Mouse (Mus musculus) forebrain, embryonic 13.5 days (tissue): ENCODE measurements at regions not wholly inside any gene's neighbourhood (a gene's known extent, or its start where the extent isn't known, plus 50 kb on each side); places are given as distances from the start of the nearest gene placed in this dataset.

Experiments
- ATAC-seq: fragments of 200-750 bp; cut with Nextera tagmentation; 2 replicates; pipeline ENCODE4 v1.8.0; 2017
- H3K27ac ChIP-seq: fragments of 300-500 bp; sonication (generic); 2 replicates; pipeline ENCODE4 v1.5.1; 2015; ENCODE audit warnings: inconsistent platforms, mild to moderate bottlenecking, moderate library complexity
- H3K27me3 ChIP-seq: fragments of 300-500 bp; sonication (generic); 2 replicates; pipeline ENCODE4 v1.6.1; 2015; ENCODE audit warnings: mild to moderate bottlenecking, inconsistent platforms
- H3K36me3 ChIP-seq: fragments of 300-500 bp; sonication (generic); 2 replicates; pipeline ENCODE4 v1.6.1; 2015; ENCODE audit warnings: mild to moderate bottlenecking, inconsistent platforms; ENCODE audit not compliant: poor library complexity, severe bottlenecking
- H3K4me1 ChIP-seq: fragments of 300-500 bp; sonication (generic); 2 replicates; pipeline ENCODE4 v1.6.1; 2015; ENCODE audit warnings: inconsistent platforms
- H3K4me2 ChIP-seq: fragments of 300-500 bp; sonication (generic); 2 replicates; pipeline ENCODE4 v1.6.1; 2015; ENCODE audit warnings: inconsistent platforms, mild to moderate bottlenecking, moderate library complexity
- H3K4me3 ChIP-seq: fragments of 300-500 bp; sonication (generic); 2 replicates; pipeline ENCODE4 v1.5.1; 2015; ENCODE audit warnings: mild to moderate bottlenecking, inconsistent platforms
- H3K9ac ChIP-seq: fragments of 300-500 bp; sonication (generic); 2 replicates; pipeline ENCODE4 v1.6.1; 2015; ENCODE audit warnings: mild to moderate bottlenecking, inconsistent platforms
- H3K9me3 ChIP-seq: fragments of 300-500 bp; sonication (generic); replicated peaks from 2 replicates; pipeline ENCODE4 v1.6.1; 2016; ENCODE audit warnings: inconsistent platforms
- WGBS: fragments of 180-500 bp; shearing (Covaris S2); methylation state at CpG from one replicate; pipeline ENCODE4 v1.1.7; 2015; 5-methylcytosine and 5-hydroxymethylcytosine counted together

DNA sequence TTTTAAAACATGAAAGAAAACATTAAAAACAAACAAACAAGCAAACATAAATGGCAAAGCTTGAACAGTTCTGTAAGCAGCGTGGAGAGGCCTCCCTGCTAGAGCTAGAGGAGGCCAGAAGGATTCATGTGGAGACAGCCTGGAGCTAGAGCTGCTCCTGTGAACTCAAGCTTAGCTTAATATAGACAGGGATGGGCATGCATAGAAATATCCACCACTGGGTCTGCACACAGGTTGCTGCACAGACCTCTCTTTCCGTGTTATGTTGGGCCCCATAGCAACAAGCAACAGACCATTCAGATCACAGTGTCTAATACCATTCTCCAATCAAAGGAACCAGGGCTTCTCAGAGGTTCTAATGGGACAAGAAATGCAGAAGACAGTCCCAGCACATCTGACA, 122.9 kb upstream of the Magi3 start:
- Histone ChIP-seq H3K4me1 (peaks cover 9% of the 10 kb centered on the region), H3K27ac (peak overlapping the region; percentile 36; the same call in 1 of the 2 replicates), H3K27me3 (no peaks in the 10 kb centered on the region), H3K4me3 (no peak overlapping the region), H3K9me3 (no peaks in the 10 kb centered on the region; the same call in 1 of the 2 replicates), H3K36me3 (no peaks in the 10 kb centered on the region), H3K4me2 (no peak overlapping the region), H3K9ac (no peak overlapping the region)
- WGBS, result 74% methylated on average over 2 of the region's 2 CpGs
- 0 out of 2 replicates have a peak, but pooled peaks have one; percentile 29 for ATAC-seq

- 54% methylated on average over 6 of the region's 6 CpGs for WGBS
Observed at GRCm38 (mm10) chr3:104342220-104342619, 122.0 kb upstream of the Magi3 start.

DNA sequence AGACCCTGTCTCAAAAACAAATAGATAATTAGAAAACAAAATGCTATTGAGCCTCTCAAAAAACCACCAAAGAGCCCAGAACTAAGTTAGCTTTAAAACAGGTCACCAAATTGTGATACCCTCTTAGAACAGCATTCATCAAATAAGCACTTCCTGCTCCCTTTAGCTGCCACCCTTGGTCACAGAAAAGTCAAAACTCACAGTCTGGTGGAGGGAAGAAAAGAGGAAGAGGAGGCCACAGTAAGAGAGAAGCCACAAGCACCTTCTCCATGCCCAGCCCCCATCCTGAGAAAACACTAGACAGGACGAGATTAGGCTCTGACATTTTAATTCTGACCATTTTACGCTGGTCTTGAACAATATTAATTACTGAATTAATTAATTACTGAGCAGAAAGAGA, 120.2 kb upstream of the Magi3 start:
- H3K9me3 ChIP-seq, result no peaks in the 10 kb centered on the region; the same call in 1 of the 2 replicates
- no peak overlapping the region for H3K27ac ChIP-seq
- H3K27me3 ChIP-seq, result no peaks in the 10 kb centered on the region
- no peak for ATAC-seq
- no peak overlapping the region for H3K4me2 ChIP-seq
- peaks cover 29% of the 10 kb centered on the region for H3K4me1 ChIP-seq
- 69% methylated on average over 2 of the region's 2 CpGs for WGBS
- H3K9ac ChIP-seq, result no peak overlapping the region
- H3K36me3 ChIP-seq, result no peaks in the 10 kb centered on the region
- no peak overlapping the region for H3K4me3 ChIP-seq

More at GRCm38 (mm10) chr3:104342220-104342619, 122.0 kb upstream of the Magi3 start:
- Histone ChIP-seq H3K9me3 (no peaks in the 10 kb centered on the region; the same call in 1 of the 2 replicates), H3K27ac (peak overlapping the region; percentile 49), H3K9ac (no peak overlapping the region), H3K4me2 (no peak overlapping the region), H3K36me3 (no peaks in the 10 kb centered on the region), H3K27me3 (no peaks in the 10 kb centered on the region), H3K4me3 (no peak overlapping the region), H3K4me1 (peaks cover 16% of the 10 kb centered on the region)
- peak; percentile 70; the same call in 1 of the 2 replicates for ATAC-seq

DNA sequence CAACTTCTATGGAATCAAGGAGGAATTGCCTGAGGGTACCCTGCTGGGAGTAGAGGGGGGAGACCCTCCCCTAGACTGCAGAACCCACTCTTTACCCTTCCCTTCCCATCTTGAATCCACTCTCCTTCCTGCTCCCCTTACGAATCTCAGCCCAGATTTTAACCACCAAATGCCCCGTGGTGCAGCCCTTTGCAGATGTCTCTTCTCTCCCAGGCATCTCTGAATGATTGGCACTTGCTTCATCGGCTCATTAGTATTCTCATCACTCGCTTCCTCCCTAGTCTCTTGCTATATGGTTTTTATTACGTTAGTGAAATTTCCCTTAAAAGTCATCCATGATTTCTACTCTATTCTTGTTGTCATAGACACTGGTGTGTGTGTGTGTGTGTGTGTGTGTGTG, 116.7 kb upstream of the Magi3 start:
- no peak overlapping the region for H3K4me2 ChIP-seq
- WGBS, result 38% methylated on average over 5 of the region's 5 CpGs
- H3K27ac ChIP-seq, result peak overlapping the region; percentile 62
- ATAC-seq, result peak; percentile 52
- H3K9me3 ChIP-seq, result no peaks in the 10 kb centered on the region; the same call in 1 of the 2 replicates
- H3K4me3 ChIP-seq, result no peak overlapping the region
- no peak overlapping the region for H3K9ac ChIP-seq
- no peaks in the 10 kb centered on the region for H3K36me3 ChIP-seq
- peaks cover 30% of the 10 kb centered on the region for H3K4me1 ChIP-seq
- H3K27me3 ChIP-seq, result no peaks in the 10 kb centered on the region

- Histone ChIP-seq H3K4me3 (no peak overlapping the region), H3K27me3 (no peaks in the 10 kb centered on the region), H3K27ac (peak overlapping the region; percentile 62), H3K36me3 (no peaks in the 10 kb centered on the region), H3K4me2 (no peak overlapping the region), H3K9ac (no peak overlapping the region), H3K4me1 (peaks cover 30% of the 10 kb centered on the region), H3K9me3 (no peaks in the 10 kb centered on the region; the same call in 1 of the 2 replicates)
- 34% methylated on average over 4 of the region's 4 CpGs for WGBS
- peak; percentile 51 for ATAC-seq
Observed at GRCm38 (mm10) chr3:104336308-104336707, 116.1 kb upstream of the Magi3 start.

- ATAC-seq, result no peak
- H3K27me3 ChIP-seq, result no peaks in the 10 kb centered on the region
- WGBS, result 77% methylated on average over 7 of the region's 7 CpGs
Observed at GRCm38 (mm10) chr3:104334760-104335159, 114.6 kb upstream of the Magi3 start.

GRCm38 (mm10) chr3:104333345-104333744, 113.2 kb upstream of the Magi3 start:
- Histone ChIP-seq H3K27ac (no peak overlapping the region), H3K27me3 (no peaks in the 10 kb centered on the region), H3K4me3 (no peak overlapping the region), H3K4me2 (no peak overlapping the region), H3K9me3 (no peaks in the 10 kb centered on the region), H3K4me1 (peaks cover 30% of the 10 kb centered on the region), H3K36me3 (no peaks in the 10 kb centered on the region), H3K9ac (no peak overlapping the region)
- ATAC-seq, result no peak
- WGBS, result 72% methylated on average over 10 of the region's 10 CpGs

More at GRCm38 (mm10) chr3:104334760-104335159, 114.6 kb upstream of the Magi3 start:
- Histone ChIP-seq H3K4me3 (no peak overlapping the region), H3K36me3 (no peaks in the 10 kb centered on the region), H3K9me3 (no peaks in the 10 kb centered on the region; the same call in 1 of the 2 replicates), H3K4me2 (no peak overlapping the region), H3K27ac (no peak overlapping the region), H3K4me1 (peaks cover 30% of the 10 kb centered on the region), H3K9ac (no peak overlapping the region)

- 86% methylated on average over 6 of the region's 6 CpGs for WGBS
- no peaks in the 10 kb centered on the region for H3K9me3 ChIP-seq
- no peaks in the 10 kb centered on the region for H3K36me3 ChIP-seq
- H3K27me3 ChIP-seq, result no peaks in the 10 kb centered on the region
- peaks cover 10% of the 10 kb centered on the region; the same call in 1 of the 2 replicates for H3K4me1 ChIP-seq
- H3K4me2 ChIP-seq, result no peak overlapping the region
- no peak overlapping the region for H3K9ac ChIP-seq
- no peak overlapping the region for H3K27ac ChIP-seq
- no peak for ATAC-seq
- no peak overlapping the region for H3K4me3 ChIP-seq
Observed at GRCm38 (mm10) chr3:104330646-104331045, 110.5 kb upstream of the Magi3 start.

DNA sequence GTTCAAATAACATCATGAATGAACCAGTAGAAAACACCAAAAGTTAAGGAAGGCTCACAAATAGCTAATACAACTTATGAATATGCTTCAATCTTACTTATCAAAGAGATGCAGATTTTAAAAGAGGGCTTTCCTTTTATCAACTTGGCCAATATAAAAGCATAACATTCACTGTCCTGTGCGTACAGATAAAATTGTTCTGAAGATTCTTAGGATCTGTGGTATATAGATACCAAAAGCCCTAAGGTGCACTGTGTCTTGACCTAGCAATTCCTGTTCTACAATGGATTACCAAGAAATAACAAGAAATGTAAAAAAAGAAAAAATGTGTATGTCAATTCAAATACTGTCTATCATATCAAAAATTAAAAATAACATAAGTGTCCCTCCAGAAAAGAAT, 107.7 kb upstream of the Magi3 start:
- 91% methylated on average over 1 of the region's 1 CpGs for WGBS

DNA sequence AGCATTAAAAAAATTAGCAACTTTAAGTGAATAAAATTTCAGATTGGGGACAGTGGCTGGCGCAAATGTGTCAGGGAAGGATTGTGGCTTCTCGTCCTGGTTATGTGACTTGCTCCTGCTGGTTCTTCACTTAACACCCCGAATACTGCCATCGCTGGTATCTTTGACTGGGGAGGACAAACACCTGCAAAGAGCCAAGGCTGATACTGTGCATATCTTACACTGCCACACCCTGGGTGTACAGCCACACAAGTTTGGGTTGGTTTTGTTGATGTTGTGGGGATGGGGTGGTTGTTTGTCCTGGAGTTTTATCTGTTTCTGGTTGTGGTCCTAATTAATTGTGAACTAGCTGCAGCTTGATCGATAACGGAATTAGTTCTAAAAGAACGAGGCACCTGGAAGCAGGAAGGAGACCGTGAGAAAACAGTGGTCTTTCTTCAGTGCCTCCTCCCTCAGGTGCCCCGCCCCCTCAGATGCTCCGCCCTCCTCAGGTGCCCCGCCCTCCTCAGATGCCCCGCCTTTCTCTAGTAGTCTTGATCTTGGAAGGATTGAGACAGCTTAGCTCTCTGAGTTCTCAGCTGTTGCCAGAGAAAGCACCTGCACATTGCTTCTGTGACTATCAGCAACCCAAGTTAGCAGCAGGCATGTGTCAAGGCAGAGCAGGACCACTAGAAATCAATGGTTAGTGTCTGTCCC, 107.0 kb upstream of the Magi3 start:
- H3K9me3 ChIP-seq, result no peaks in the 10 kb centered on the region
- H3K4me2 ChIP-seq, result no peak overlapping the region
- WGBS, result 90% methylated on average over 12 of the region's 12 CpGs

More for the DNA sequence above, 107.7 kb upstream of the Magi3 start:
- Histone ChIP-seq H3K9ac (no peak overlapping the region), H3K27me3 (no peaks in the 10 kb centered on the region), H3K4me2 (no peak overlapping the region), H3K27ac (no peak overlapping the region), H3K9me3 (no peaks in the 10 kb centered on the region), H3K4me1 (0 out of 2 replicates have a peak, but pooled peaks cover under 1% of the 10 kb centered on the region), H3K4me3 (no peak overlapping the region), H3K36me3 (no peaks in the 10 kb centered on the region)
- no peak for ATAC-seq

DNA sequence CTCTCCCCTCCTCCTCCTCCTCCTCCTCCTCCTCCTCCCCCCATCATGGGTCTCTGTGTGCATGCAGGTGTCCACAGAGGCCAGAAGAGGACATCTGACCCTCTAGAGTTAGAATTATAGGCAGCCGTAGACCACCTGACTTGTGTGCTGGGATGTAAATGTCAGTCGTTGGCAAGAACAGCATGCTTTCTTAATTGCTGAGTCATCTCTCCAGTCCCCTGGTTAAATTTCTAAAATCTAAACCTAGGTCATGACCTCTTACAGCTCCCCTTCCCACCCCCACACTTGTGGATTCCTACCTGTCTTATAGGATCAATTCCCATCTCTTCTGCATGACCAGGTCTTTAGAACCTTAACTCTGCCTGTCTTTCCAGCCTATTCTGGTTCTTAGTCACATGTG, 102.4 kb upstream of the Magi3 start:
- Histone ChIP-seq H3K4me3 (no peak overlapping the region), H3K4me1 (peaks cover 18% of the 10 kb centered on the region), H3K9ac (no peak overlapping the region), H3K27me3 (no peaks in the 10 kb centered on the region), H3K4me2 (no peak overlapping the region), H3K27ac (no peak overlapping the region), H3K36me3 (no peaks in the 10 kb centered on the region), H3K9me3 (no peaks in the 10 kb centered on the region)
- no peak for ATAC-seq
- WGBS, result 62% methylated on average over 2 of the region's 2 CpGs

More for the DNA sequence above, 107.0 kb upstream of the Magi3 start:
- no peak for ATAC-seq
- Histone ChIP-seq H3K27me3 (no peaks in the 10 kb centered on the region), H3K27ac (no peak overlapping the region), H3K36me3 (no peaks in the 10 kb centered on the region), H3K9ac (no peak overlapping the region), H3K4me3 (no peak overlapping the region), H3K4me1 (no peaks in the 10 kb centered on the region)

DNA sequence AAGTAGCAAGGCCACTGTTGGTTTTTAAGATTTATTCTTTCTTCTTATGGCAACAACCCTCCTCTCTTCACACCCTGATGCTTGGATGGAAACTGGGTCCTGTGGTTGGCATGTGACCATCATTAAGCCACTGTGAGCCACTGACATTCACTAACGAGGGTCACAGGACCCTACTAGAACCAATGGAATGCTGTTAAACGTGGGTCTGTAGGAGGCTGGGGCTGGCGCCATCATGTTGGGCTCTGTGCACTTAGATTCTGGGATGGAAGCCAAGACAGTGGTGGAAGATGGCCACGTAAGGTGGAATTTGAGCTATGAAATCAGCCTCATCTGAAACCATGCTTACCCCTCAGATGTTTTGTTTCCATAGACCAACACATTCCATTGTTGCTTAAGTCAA, 100.2 kb upstream of the Magi3 start:
- H3K4me3 ChIP-seq, result no peak overlapping the region
- no peaks in the 10 kb centered on the region for H3K9me3 ChIP-seq
- H3K27ac ChIP-seq, result no peak overlapping the region
- H3K27me3 ChIP-seq, result no peaks in the 10 kb centered on the region
- peaks cover 22% of the 10 kb centered on the region for H3K4me1 ChIP-seq
- no peak for ATAC-seq
- no peak overlapping the region for H3K9ac ChIP-seq
- WGBS, result 54% methylated on average over 4 of the region's 4 CpGs
- H3K4me2 ChIP-seq, result no peak overlapping the region
- H3K36me3 ChIP-seq, result no peaks in the 10 kb centered on the region
